Mouse (Mus musculus) ES-Bruce4 (cell line): ENCODE results near the gene Rnf208.

Experiments used
- CTCF ChIP-seq: IDR thresholded peaks from one replicate; pipeline ENCODE4 v1.8.1; 2011; ENCODE audit warnings: low read depth, low read length
- EP300 ChIP-seq: IDR thresholded peaks from 2 replicates; pipeline ENCODE4 v1.6.1; 2011; ENCODE audit warnings: low read depth, low read length; ENCODE audit not compliant: insufficient read depth

DNA sequence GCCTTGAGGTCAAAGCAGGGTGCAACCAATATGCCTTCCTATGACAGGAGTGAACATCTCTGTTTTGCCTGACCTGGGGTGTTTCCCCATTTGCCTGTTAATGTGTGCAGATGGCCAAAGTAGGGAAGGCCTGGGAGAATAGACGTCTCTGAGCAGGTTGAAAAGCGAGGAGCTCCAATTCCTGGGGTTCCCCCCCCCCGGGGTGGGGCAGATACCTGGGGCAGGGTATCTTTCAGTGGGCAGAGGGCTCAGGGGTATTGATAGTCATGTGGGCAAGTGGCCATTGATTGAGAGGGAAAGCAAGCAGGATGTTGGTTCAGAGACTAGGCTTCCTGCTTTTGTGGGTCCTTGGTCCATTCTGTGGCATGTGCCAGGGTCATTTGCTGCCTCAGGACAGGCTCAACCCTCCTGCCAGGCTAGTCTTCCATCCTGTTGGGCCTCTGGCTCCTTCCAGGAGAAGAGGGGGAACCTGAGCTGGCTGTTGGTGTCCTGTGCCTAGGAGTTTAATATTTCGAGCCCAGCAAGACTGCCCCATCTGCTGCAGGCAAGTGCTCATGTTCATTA, 25.8 kb downstream of the Rnf208 start:
- no peak for TF ChIP-seq EP300
- TF ChIP-seq CTCF: no peak
